Mouse (Mus musculus): Measurements from ENCODE around the gene Tmem185b. TPM values are rescaled to one million over a fixed set of nuclear protein-coding genes. Genes with fewer than 3 reads are reported as not detected.

Gene Tmem185b
- polyA plus RNA-seq, 1 experiment from 2014 or later, result 30.6 TPM

DNA sequence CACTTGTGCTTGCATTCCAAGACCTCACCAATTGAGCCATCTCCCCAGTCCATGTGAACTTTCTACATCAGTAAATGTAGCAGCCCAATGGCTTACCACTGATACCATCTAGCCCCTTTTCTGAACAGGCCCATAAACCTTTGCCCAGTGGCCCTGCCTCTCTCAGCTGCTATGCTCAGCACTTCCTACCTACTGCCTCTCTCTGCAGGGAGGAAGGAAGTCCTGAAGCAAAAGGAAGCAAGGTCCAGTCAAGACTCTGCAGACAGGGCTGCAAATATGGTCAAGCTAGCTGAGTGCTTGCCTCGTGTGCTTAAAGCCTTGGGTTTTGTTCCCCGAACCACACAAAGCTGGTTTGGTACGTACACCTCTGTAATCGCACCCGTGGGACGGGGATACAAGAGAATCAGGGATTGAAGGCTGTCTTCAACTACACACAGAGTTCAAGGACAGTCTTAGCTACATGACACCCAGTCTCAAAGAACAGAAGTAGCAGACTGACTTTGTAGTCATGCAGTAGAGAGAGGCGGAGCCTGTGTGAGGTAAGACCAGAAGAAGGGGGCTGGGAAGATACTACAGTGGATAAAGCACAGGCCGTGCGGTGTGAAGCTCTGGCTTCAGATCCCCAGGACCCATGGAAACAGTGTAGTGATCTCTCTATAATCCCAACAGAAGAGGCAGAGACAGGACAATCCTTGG lies 27.3 kb upstream of the Tmem185b start:
- H3K9me3 ChIP-seq (ENCODE audit: control insufficient read depth, low read length), result no peaks in the 10 kb centered on the region
- H3K9ac ChIP-seq (ENCODE audit: low read length), result no peak overlapping the region
- no peak overlapping the region for H3K4me3 ChIP-seq (ENCODE audit: low read length)
- no peak overlapping the region for H3K27ac ChIP-seq (ENCODE audit: low read length)
- no peak for ATAC-seq (ENCODE audit: low read depth)
- H3K4me1 ChIP-seq (replicated peaks; ENCODE audit: control insufficient read depth, insufficient read depth, low read length), result peaks cover 41% of the 10 kb centered on the region
- H3K27me3 ChIP-seq (ENCODE audit: control insufficient read depth, insufficient read depth, low read depth, low read length), result no peaks in the 10 kb centered on the region
- H3K36me3 ChIP-seq (ENCODE audit: control insufficient read depth, insufficient read depth, low read length), result peaks cover 16% of the 10 kb centered on the region
- WGBS, result 74% methylated on average over 9 of the region's 9 CpGs
- no peak overlapping the region for H3K4me2 ChIP-seq (ENCODE audit: low read depth, low read length)

DNA sequence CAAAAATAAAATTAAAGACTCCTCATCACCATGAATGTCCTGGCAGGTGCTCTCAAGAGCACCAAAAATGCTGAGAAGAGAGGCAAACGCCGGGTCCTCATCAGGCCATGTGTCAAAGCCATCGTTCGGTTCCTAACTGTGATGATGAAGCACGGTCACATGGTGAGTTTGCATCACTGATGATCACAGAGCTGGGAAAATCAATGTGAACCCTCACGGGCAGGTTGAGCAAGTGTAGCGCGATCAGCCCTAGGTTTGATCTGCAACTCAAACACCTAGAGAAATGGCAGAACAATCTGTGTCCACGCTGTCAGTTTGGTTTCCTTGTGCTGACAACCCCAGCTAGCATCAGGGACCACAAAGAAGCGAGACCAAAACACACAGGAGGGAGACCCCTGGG lies 26.5 kb upstream of the Tmem185b start:
- no peak overlapping the region for H3K9ac ChIP-seq (ENCODE audit: low read length)
- H3K9me3 ChIP-seq (ENCODE audit: control insufficient read depth, low read length), result no peaks in the 10 kb centered on the region
- no peak overlapping the region for H3K27ac ChIP-seq (ENCODE audit: low read length)
- no peaks in the 10 kb centered on the region for H3K27me3 ChIP-seq (ENCODE audit: control insufficient read depth, insufficient read depth, low read depth, low read length)
- 93% methylated on average over 10 of the region's 10 CpGs for WGBS
- ATAC-seq (ENCODE audit: low read depth), result no peak
- H3K36me3 ChIP-seq (ENCODE audit: control insufficient read depth, insufficient read depth, low read length), result peaks cover 16% of the 10 kb centered on the region
- no peak overlapping the region for H3K4me3 ChIP-seq (ENCODE audit: low read length)
- peaks cover 35% of the 10 kb centered on the region for H3K4me1 ChIP-seq (replicated peaks; ENCODE audit: control insufficient read depth, insufficient read depth, low read length)
- H3K4me2 ChIP-seq (ENCODE audit: low read depth, low read length), result no peak overlapping the region

DNA sequence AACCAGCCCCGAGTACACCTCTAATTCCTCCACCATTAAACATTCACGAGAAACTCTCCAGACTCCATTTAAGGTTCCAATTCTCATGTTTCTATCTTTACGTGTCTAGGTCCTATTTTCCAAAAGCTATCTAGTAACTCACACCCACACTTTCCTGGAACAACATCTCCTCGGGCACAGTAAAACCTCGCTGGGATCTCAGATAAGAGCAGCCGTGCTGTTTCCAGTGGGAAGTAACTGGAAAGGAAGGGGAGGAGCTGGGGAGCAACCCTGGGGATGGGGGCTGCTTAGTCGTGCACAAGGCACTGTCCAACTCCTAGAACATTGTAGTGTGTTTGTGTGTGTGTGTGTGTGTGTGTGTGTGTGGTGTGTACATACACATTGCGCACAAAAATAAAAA lies 24.1 kb upstream of the Tmem185b start:
- Histone ChIP-seq H3K9me3 (ENCODE audit: control insufficient read depth, low read length) (no peaks in the 10 kb centered on the region), H3K4me1 (replicated peaks; ENCODE audit: control insufficient read depth, insufficient read depth, low read length) (peaks cover 46% of the 10 kb centered on the region), H3K27ac (ENCODE audit: low read length) (no peak overlapping the region), H3K27me3 (ENCODE audit: control insufficient read depth, insufficient read depth, low read depth, low read length) (no peaks in the 10 kb centered on the region), H3K4me2 (ENCODE audit: low read depth, low read length) (peak overlapping the region; percentile 78), H3K4me3 (ENCODE audit: low read length) (no peak overlapping the region), H3K36me3 (ENCODE audit: control insufficient read depth, insufficient read depth, low read length) (peaks cover 16% of the 10 kb centered on the region), H3K9ac (ENCODE audit: low read length) (no peak overlapping the region)
- 63% methylated on average over 8 of the region's 8 CpGs for WGBS
- ATAC-seq (ENCODE audit: low read depth), result no peak

DNA sequence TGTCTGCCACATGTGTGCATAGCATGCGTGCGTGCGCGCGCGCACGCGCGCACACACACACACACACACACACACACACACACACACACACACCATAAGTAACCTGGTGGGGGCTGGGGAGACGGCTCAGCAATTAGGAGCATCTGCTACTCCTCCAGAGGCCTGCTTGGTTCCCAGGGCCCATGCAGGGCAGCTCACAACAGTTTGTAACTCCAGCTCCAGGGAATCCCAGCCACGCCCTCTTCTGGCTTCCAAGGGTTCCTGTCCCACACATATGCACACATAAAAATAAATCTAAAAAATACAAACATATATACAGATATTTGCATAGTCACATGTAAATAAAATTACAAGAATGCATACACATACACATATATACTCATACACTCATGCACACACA lies 23.2 kb upstream of the Tmem185b start:
- Histone ChIP-seq H3K27ac (ENCODE audit: low read length) (no peak overlapping the region), H3K4me1 (replicated peaks; ENCODE audit: control insufficient read depth, insufficient read depth, low read length) (peaks cover 40% of the 10 kb centered on the region), H3K4me2 (ENCODE audit: low read depth, low read length) (peak overlapping the region; percentile 78), H3K9ac (ENCODE audit: low read length) (peak overlapping the region; percentile 94), H3K9me3 (ENCODE audit: control insufficient read depth, low read length) (no peaks in the 10 kb centered on the region), H3K4me3 (ENCODE audit: low read length) (peak overlapping the region; percentile 92), H3K27me3 (ENCODE audit: control insufficient read depth, insufficient read depth, low read depth, low read length) (no peaks in the 10 kb centered on the region), H3K36me3 (ENCODE audit: control insufficient read depth, insufficient read depth, low read length) (peaks cover 16% of the 10 kb centered on the region)
- no peak for ATAC-seq (ENCODE audit: low read depth)
- WGBS, result 85% methylated on average over 4 of the region's 11 CpGs

GRCm38 (mm10) chr1:119503181-119503580 lies 22.8 kb upstream of the Tmem185b start:
- Histone ChIP-seq H3K27ac (ENCODE audit: low read length) (peak overlapping the region; percentile 94; the same call in 1 of the 2 replicates), H3K9me3 (ENCODE audit: control insufficient read depth, low read length) (no peaks in the 10 kb centered on the region), H3K36me3 (ENCODE audit: control insufficient read depth, insufficient read depth, low read length) (peaks cover 16% of the 10 kb centered on the region), H3K9ac (ENCODE audit: low read length) (peak overlapping the region; percentile 94), H3K27me3 (ENCODE audit: control insufficient read depth, insufficient read depth, low read depth, low read length) (no peaks in the 10 kb centered on the region), H3K4me2 (ENCODE audit: low read depth, low read length) (peak overlapping the region; percentile 78), H3K4me3 (ENCODE audit: low read length) (peak overlapping the region; percentile 92), H3K4me1 (replicated peaks; ENCODE audit: control insufficient read depth, insufficient read depth, low read length) (peaks cover 40% of the 10 kb centered on the region)
- WGBS, result 51% methylated on average over 3 of the region's 3 CpGs
- no peak for ATAC-seq (ENCODE audit: low read depth)

DNA sequence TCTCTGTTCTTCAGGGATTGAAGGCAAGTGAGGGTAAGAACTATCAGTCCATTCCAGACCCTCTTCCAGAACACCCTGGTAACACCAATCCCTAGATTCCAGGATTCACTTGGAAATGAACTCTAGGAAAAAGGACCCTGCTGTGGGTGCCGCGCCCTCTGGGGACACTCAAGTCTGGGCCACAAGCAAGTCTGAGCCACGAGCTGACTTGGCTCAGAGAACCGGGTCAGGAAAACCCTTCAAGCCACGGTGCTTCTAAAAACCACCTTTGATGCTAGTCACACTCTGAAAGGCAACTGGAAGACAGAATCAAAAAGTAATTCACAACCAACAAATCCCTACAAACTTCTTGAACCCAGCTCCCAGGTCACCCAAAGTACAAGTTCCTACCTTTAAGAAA lies 22.2 kb upstream of the Tmem185b start:
- H3K9me3 ChIP-seq (ENCODE audit: control insufficient read depth, low read length), result no peaks in the 10 kb centered on the region
- peaks cover 16% of the 10 kb centered on the region for H3K36me3 ChIP-seq (ENCODE audit: control insufficient read depth, insufficient read depth, low read length)
- WGBS, result 1% methylated on average over 5 of the region's 5 CpGs
- peak overlapping the region; percentile 92 for H3K4me3 ChIP-seq (ENCODE audit: low read length)
- H3K4me1 ChIP-seq (replicated peaks; ENCODE audit: control insufficient read depth, insufficient read depth, low read length), result peaks cover 43% of the 10 kb centered on the region
- peak overlapping the region; percentile 94 for H3K9ac ChIP-seq (ENCODE audit: low read length)
- ATAC-seq (ENCODE audit: low read depth), result no peak
- H3K27ac ChIP-seq (ENCODE audit: low read length), result peak overlapping the region; percentile 94
- peak overlapping the region; percentile 78 for H3K4me2 ChIP-seq (ENCODE audit: low read depth, low read length)
- H3K27me3 ChIP-seq (ENCODE audit: control insufficient read depth, insufficient read depth, low read depth, low read length), result no peaks in the 10 kb centered on the region

GRCm38 (mm10) chr1:119504260-119505062 lies 21.5 kb upstream of the Tmem185b start, which contains the start of gene Ralb:
Gene Ralb (minus strand): TSS chr1:119504794.
- under 1% methylated on average over 57 of the region's 57 CpGs for WGBS
- peaks cover 11% of the 10 kb centered on the region for H3K36me3 ChIP-seq (ENCODE audit: control insufficient read depth, insufficient read depth, low read length)
- H3K4me2 ChIP-seq (ENCODE audit: low read depth, low read length), result peak within 1 kb of the TSS; percentile 78
- peak within 1 kb of the TSS; percentile 94 for H3K9ac ChIP-seq (ENCODE audit: low read length)
- peaks cover 45% of the 10 kb centered on the region for H3K4me1 ChIP-seq (replicated peaks; ENCODE audit: control insufficient read depth, insufficient read depth, low read length)
- no peaks in the 10 kb centered on the region for H3K9me3 ChIP-seq (ENCODE audit: control insufficient read depth, low read length)
- H3K27ac ChIP-seq (ENCODE audit: low read length), result peak within 1 kb of the TSS; percentile 94
- H3K27me3 ChIP-seq (ENCODE audit: control insufficient read depth, insufficient read depth, low read depth, low read length), result no peaks in the 10 kb centered on the region
- peak within 1 kb of the TSS; percentile 92 for H3K4me3 ChIP-seq (ENCODE audit: low read length)
- peak; percentile 96 for ATAC-seq (ENCODE audit: low read depth)

GRCm38 (mm10) chr1:119505951-119506350 lies 20.0 kb upstream of the Tmem185b start:
- no peak overlapping the region for H3K4me2 ChIP-seq (ENCODE audit: low read depth, low read length)
- no peaks in the 10 kb centered on the region for H3K27me3 ChIP-seq (ENCODE audit: control insufficient read depth, insufficient read depth, low read depth, low read length)
- peaks cover 50% of the 10 kb centered on the region for H3K4me1 ChIP-seq (replicated peaks; ENCODE audit: control insufficient read depth, insufficient read depth, low read length)
- H3K9me3 ChIP-seq (ENCODE audit: control insufficient read depth, low read length), result no peaks in the 10 kb centered on the region
- no peak overlapping the region for H3K27ac ChIP-seq (ENCODE audit: low read length)
- 72% methylated on average over 3 of the region's 3 CpGs for WGBS
- no peak for ATAC-seq (ENCODE audit: low read depth)
- H3K9ac ChIP-seq (ENCODE audit: low read length), result no peak overlapping the region
- H3K36me3 ChIP-seq (ENCODE audit: control insufficient read depth, insufficient read depth, low read length), result peaks cover 5% of the 10 kb centered on the region; the same call in 1 of the 2 replicates
- no peak overlapping the region for H3K4me3 ChIP-seq (ENCODE audit: low read length)

DNA sequence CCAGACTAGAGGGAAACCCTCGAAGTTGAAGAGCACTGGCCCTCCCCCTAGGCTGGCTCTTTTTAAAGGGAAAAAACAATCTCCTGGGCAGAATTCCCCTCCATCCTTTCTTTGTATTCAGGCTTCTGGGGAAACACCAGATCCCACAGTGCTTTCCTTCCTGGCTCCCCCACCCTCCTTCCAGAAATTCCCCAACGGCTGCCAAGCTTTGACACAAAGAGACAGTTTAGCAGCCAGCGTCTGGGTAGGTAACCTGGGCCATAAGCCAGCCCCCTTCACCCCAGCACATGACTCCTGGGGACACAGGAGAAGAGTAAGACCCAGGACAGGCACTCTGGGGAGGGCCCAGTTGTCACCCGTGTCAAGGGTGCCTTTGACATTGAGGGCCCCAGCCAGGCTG lies 17.4 kb upstream of the Tmem185b start:
- no peaks in the 10 kb centered on the region for H3K9me3 ChIP-seq (ENCODE audit: control insufficient read depth, low read length)
- no peak for ATAC-seq (ENCODE audit: low read depth)
- no peak overlapping the region for H3K4me3 ChIP-seq (ENCODE audit: low read length)
- H3K36me3 ChIP-seq (ENCODE audit: control insufficient read depth, insufficient read depth, low read length), result no peaks in the 10 kb centered on the region
- peak overlapping the region; percentile 89 for H3K27ac ChIP-seq (ENCODE audit: low read length)
- H3K9ac ChIP-seq (ENCODE audit: low read length), result peak overlapping the region; percentile 41
- 11% methylated on average over 4 of the region's 4 CpGs for WGBS
- no peaks in the 10 kb centered on the region for H3K27me3 ChIP-seq (ENCODE audit: control insufficient read depth, insufficient read depth, low read depth, low read length)
- H3K4me2 ChIP-seq (ENCODE audit: low read depth, low read length), result no peak overlapping the region
- H3K4me1 ChIP-seq (replicated peaks; ENCODE audit: control insufficient read depth, insufficient read depth, low read length), result peaks cover 32% of the 10 kb centered on the region
